Mouse (Mus musculus): ENCODE results near the gene Wdr73. TPM values are rescaled to one million over a fixed set of nuclear protein-coding genes. Genes with fewer than 3 reads are reported as not detected.
A peak's percentile ranks its signal among the peaks of the same experiment; 100 is the strongest.

Gene Wdr73
- polyA plus RNA-seq, 1 experiment from 2014 or later = 32.8 TPM

- Histone ChIP-seq H3K4me2 (ENCODE audit: low read length) (peak overlapping the region; percentile 93), H3K9ac (replicated peaks; ENCODE audit: low read length) (peak overlapping the region; percentile 69), H3K27me3 (ENCODE audit: control insufficient read depth, insufficient read depth, low read length) (no peaks in the 10 kb centered on the region), H3K4me3 (replicated peaks; ENCODE audit: low read depth, low read length) (peak overlapping the region; percentile 76), H3K9me3 (ENCODE audit: control insufficient read depth, low read length) (no peaks in the 10 kb centered on the region), H3K36me3 (ENCODE audit: control insufficient read depth, insufficient read depth, low read length) (peaks cover 28% of the 10 kb centered on the region), H3K4me1 (ENCODE audit: control insufficient read depth, insufficient read depth, low read length) (peaks cover 21% of the 10 kb centered on the region; the same call in 1 of the 2 replicates), H3K27ac (replicated peaks; ENCODE audit: low read depth, low read length) (peak overlapping the region; percentile 76)
- ATAC-seq (ENCODE audit: low FRiP score, low TSS enrichment) (no peak), DNase-seq (peak; percentile 29)
- WGBS = 33% methylated on average over 15 of the region's 15 CpGs
Observed at GRCm38 (mm10) chr7:80901541-80902274, 639 bp upstream of the Wdr73 start.

GRCm38 (mm10) chr7:80897721-80898120, 3.3 kb downstream of the Wdr73 start:
- no peak for ATAC-seq (ENCODE audit: low FRiP score, low TSS enrichment)
- Histone ChIP-seq H3K9ac (replicated peaks; ENCODE audit: low read length) (no peak overlapping the region), H3K4me3 (replicated peaks; ENCODE audit: low read depth, low read length) (no peak overlapping the region), H3K9me3 (ENCODE audit: control insufficient read depth, low read length) (no peaks in the 10 kb centered on the region), H3K4me1 (ENCODE audit: control insufficient read depth, insufficient read depth, low read length) (peaks cover 15% of the 10 kb centered on the region; the same call in 1 of the 2 replicates), H3K36me3 (ENCODE audit: control insufficient read depth, insufficient read depth, low read length) (peaks cover 57% of the 10 kb centered on the region), H3K4me2 (ENCODE audit: low read length) (no peak overlapping the region), H3K27ac (replicated peaks; ENCODE audit: low read depth, low read length) (no peak overlapping the region), H3K27me3 (ENCODE audit: control insufficient read depth, insufficient read depth, low read length) (no peaks in the 10 kb centered on the region)
- DNase-seq = no peak
- WGBS = 94% methylated on average over 4 of the region's 4 CpGs

- DNase-seq (no peak), ATAC-seq (ENCODE audit: low FRiP score, low TSS enrichment) (no peak)
- H3K27ac ChIP-seq (replicated peaks; ENCODE audit: low read depth, low read length) = no peak overlapping the region
- H3K9ac ChIP-seq (replicated peaks; ENCODE audit: low read length) = no peak overlapping the region
- no peak overlapping the region for H3K4me2 ChIP-seq (ENCODE audit: low read length)
- H3K4me3 ChIP-seq (replicated peaks; ENCODE audit: low read depth, low read length) = no peak overlapping the region
- WGBS = 93% methylated on average over 7 of the region's 7 CpGs
- no peaks in the 10 kb centered on the region for H3K27me3 ChIP-seq (ENCODE audit: control insufficient read depth, insufficient read depth, low read length)
- H3K9me3 ChIP-seq (ENCODE audit: control insufficient read depth, low read length) = no peaks in the 10 kb centered on the region
- H3K4me1 ChIP-seq (ENCODE audit: control insufficient read depth, insufficient read depth, low read length) = peaks cover 15% of the 10 kb centered on the region; the same call in 1 of the 2 replicates
- peaks cover 62% of the 10 kb centered on the region for H3K36me3 ChIP-seq (ENCODE audit: control insufficient read depth, insufficient read depth, low read length)
Observed at GRCm38 (mm10) chr7:80897134-80897533, 3.9 kb downstream of the Wdr73 start.

GRCm38 (mm10) chr7:80894815-80895519, 6.1 kb downstream of the Wdr73 start:
- no peak overlapping the region for H3K4me2 ChIP-seq (ENCODE audit: low read length)
- H3K27me3 ChIP-seq (ENCODE audit: control insufficient read depth, insufficient read depth, low read length) = no peaks in the 10 kb centered on the region
- H3K9ac ChIP-seq (replicated peaks; ENCODE audit: low read length) = no peak overlapping the region
- H3K9me3 ChIP-seq (ENCODE audit: control insufficient read depth, low read length) = no peaks in the 10 kb centered on the region
- peaks cover 78% of the 10 kb centered on the region for H3K36me3 ChIP-seq (ENCODE audit: control insufficient read depth, insufficient read depth, low read length)
- H3K4me1 ChIP-seq (ENCODE audit: control insufficient read depth, insufficient read depth, low read length) = peaks cover 3% of the 10 kb centered on the region; the same call in 1 of the 2 replicates
- no peak for ATAC-seq (ENCODE audit: low FRiP score, low TSS enrichment)
- WGBS = 98% methylated on average over 14 of the region's 14 CpGs
- no peak for DNase-seq
- no peak overlapping the region for H3K4me3 ChIP-seq (replicated peaks; ENCODE audit: low read depth, low read length)
- no peak overlapping the region for H3K27ac ChIP-seq (replicated peaks; ENCODE audit: low read depth, low read length)

GRCm38 (mm10) chr7:80894196-80894595, 6.9 kb downstream of the Wdr73 start:
- WGBS = 90% methylated on average over 7 of the region's 7 CpGs
- no peak for DNase-seq
- Histone ChIP-seq H3K36me3 (ENCODE audit: control insufficient read depth, insufficient read depth, low read length) (peaks cover 78% of the 10 kb centered on the region), H3K4me3 (replicated peaks; ENCODE audit: low read depth, low read length) (no peak overlapping the region), H3K27ac (replicated peaks; ENCODE audit: low read depth, low read length) (no peak overlapping the region), H3K27me3 (ENCODE audit: control insufficient read depth, insufficient read depth, low read length) (no peaks in the 10 kb centered on the region), H3K9ac (replicated peaks; ENCODE audit: low read length) (no peak overlapping the region), H3K4me2 (ENCODE audit: low read length) (no peak overlapping the region), H3K9me3 (ENCODE audit: control insufficient read depth, low read length) (no peaks in the 10 kb centered on the region), H3K4me1 (ENCODE audit: control insufficient read depth, insufficient read depth, low read length) (peaks cover 5% of the 10 kb centered on the region; the same call in 1 of the 2 replicates)
- ATAC-seq (ENCODE audit: low FRiP score, low TSS enrichment) = no peak

- DNase-seq (no peak), ATAC-seq (ENCODE audit: low FRiP score, low TSS enrichment) (no peak)
- no peak overlapping the region for H3K9ac ChIP-seq (replicated peaks; ENCODE audit: low read length)
- no peak overlapping the region for H3K27ac ChIP-seq (replicated peaks; ENCODE audit: low read depth, low read length)
- WGBS = 88% methylated on average over 6 of the region's 6 CpGs
- H3K9me3 ChIP-seq (ENCODE audit: control insufficient read depth, low read length) = no peaks in the 10 kb centered on the region
- peaks cover 75% of the 10 kb centered on the region for H3K36me3 ChIP-seq (ENCODE audit: control insufficient read depth, insufficient read depth, low read length)
- peaks cover 5% of the 10 kb centered on the region; the same call in 1 of the 2 replicates for H3K4me1 ChIP-seq (ENCODE audit: control insufficient read depth, insufficient read depth, low read length)
- H3K4me3 ChIP-seq (replicated peaks; ENCODE audit: low read depth, low read length) = no peak overlapping the region
- H3K27me3 ChIP-seq (ENCODE audit: control insufficient read depth, insufficient read depth, low read length) = no peaks in the 10 kb centered on the region
- H3K4me2 ChIP-seq (ENCODE audit: low read length) = no peak overlapping the region
Observed at GRCm38 (mm10) chr7:80893753-80894129, 7.3 kb downstream of the Wdr73 start.

- 96% methylated on average over 15 of the region's 15 CpGs for WGBS
- DNase-seq = no peak
Observed at GRCm38 (mm10) chr7:80893086-80893752, 7.8 kb downstream of the Wdr73 start.

GRCm38 (mm10) chr7:80889841-80890241, 11.2 kb downstream of the Wdr73 start:
- Histone ChIP-seq H3K36me3 (ENCODE audit: control insufficient read depth, insufficient read depth, low read length) (peaks cover 42% of the 10 kb centered on the region), H3K4me1 (ENCODE audit: control insufficient read depth, insufficient read depth, low read length) (peaks cover 5% of the 10 kb centered on the region; the same call in 1 of the 2 replicates), H3K27ac (replicated peaks; ENCODE audit: low read depth, low read length) (peak overlapping the region; percentile 27; the same call in 1 of the 2 replicates), H3K9ac (replicated peaks; ENCODE audit: low read length) (no peak overlapping the region), H3K27me3 (ENCODE audit: control insufficient read depth, insufficient read depth, low read length) (no peaks in the 10 kb centered on the region), H3K9me3 (ENCODE audit: control insufficient read depth, low read length) (no peaks in the 10 kb centered on the region), H3K4me2 (ENCODE audit: low read length) (no peak overlapping the region), H3K4me3 (replicated peaks; ENCODE audit: low read depth, low read length) (no peak overlapping the region)
- ATAC-seq (ENCODE audit: low FRiP score, low TSS enrichment) = no peak
- DNase-seq = no peak
- WGBS = 83% methylated on average over 13 of the region's 13 CpGs

More at GRCm38 (mm10) chr7:80893086-80893752, 7.8 kb downstream of the Wdr73 start:
- no peaks in the 10 kb centered on the region for H3K27me3 ChIP-seq (ENCODE audit: control insufficient read depth, insufficient read depth, low read length)
- no peak overlapping the region for H3K27ac ChIP-seq (replicated peaks; ENCODE audit: low read depth, low read length)
- no peaks in the 10 kb centered on the region for H3K9me3 ChIP-seq (ENCODE audit: control insufficient read depth, low read length)
- H3K36me3 ChIP-seq (ENCODE audit: control insufficient read depth, insufficient read depth, low read length) = peaks cover 71% of the 10 kb centered on the region
- ATAC-seq (ENCODE audit: low FRiP score, low TSS enrichment) = no peak
- H3K4me2 ChIP-seq (ENCODE audit: low read length) = no peak overlapping the region
- no peak overlapping the region for H3K4me3 ChIP-seq (replicated peaks; ENCODE audit: low read depth, low read length)
- H3K9ac ChIP-seq (replicated peaks; ENCODE audit: low read length) = no peak overlapping the region
- peaks cover 5% of the 10 kb centered on the region; the same call in 1 of the 2 replicates for H3K4me1 ChIP-seq (ENCODE audit: control insufficient read depth, insufficient read depth, low read length)

Measured in midbrain, embryonic 14.5 days (tissue).